Mouse (Mus musculus) ES-Bruce4 (cell line): ENCODE results near the gene Coro1c. TPM values are rescaled to one million over a fixed set of nuclear protein-coding genes. Genes with fewer than 3 reads are reported as not detected.
A peak's percentile ranks its signal among the peaks of the same experiment; 100 is the strongest.

ENCODE experiments used
- H3K27ac ChIP-seq: 2 replicates; pipeline ENCODE4 v1.5.1; 2012; ENCODE audit warnings: low read length, inconsistent platforms; ENCODE audit not compliant: insufficient read depth
- H3K27me3 ChIP-seq: 2 replicates; pipeline ENCODE4 v1.6.1; 2012; ENCODE audit warnings: mild to moderate bottlenecking, low read length, inconsistent platforms; ENCODE audit not compliant: control insufficient read depth, poor library complexity, insufficient read depth, severe bottlenecking
- H3K36me3 ChIP-seq: 2 replicates; pipeline ENCODE4 v1.6.1; 2012; ENCODE audit warnings: inconsistent platforms, mild to moderate bottlenecking, low read length, moderate library complexity; ENCODE audit not compliant: control insufficient read depth, poor library complexity, insufficient read depth, severe bottlenecking
- H3K4me1 ChIP-seq: one replicate; pipeline ENCODE4 v1.8.1; 2011; ENCODE audit warnings: low read length; ENCODE audit not compliant: control insufficient read depth, insufficient read depth
- H3K4me3 ChIP-seq: 2 replicates; pipeline ENCODE4 v1.5.1; 2011; ENCODE audit warnings: low read depth, mild to moderate bottlenecking, low read length
- H3K9ac ChIP-seq: 2 replicates; pipeline ENCODE4 v1.6.1; 2012; ENCODE audit warnings: low read depth, mild to moderate bottlenecking, inconsistent platforms; ENCODE audit not compliant: poor library complexity, severe bottlenecking
- H3K9me3 ChIP-seq: replicated peaks from 2 replicates; pipeline ENCODE4 v1.6.1; 2012; ENCODE audit warnings: mild to moderate bottlenecking, low read length, inconsistent platforms; ENCODE audit not compliant: control insufficient read depth, poor library complexity, insufficient read depth, severe bottlenecking
- CTCF ChIP-seq: IDR thresholded peaks from one replicate; pipeline ENCODE4 v1.8.1; 2011; ENCODE audit warnings: low read depth, low read length
- EP300 ChIP-seq: IDR thresholded peaks from 2 replicates; pipeline ENCODE4 v1.6.1; 2011; ENCODE audit warnings: low read depth, low read length; ENCODE audit not compliant: insufficient read depth
- POLR2A ChIP-seq: IDR thresholded peaks from one replicate; pipeline ENCODE4 v1.8.1; 2011; ENCODE audit warnings: low read length; ENCODE audit not compliant: insufficient read depth
- polyA plus RNA-seq: library from polyadenylated mRNA; stranded (reverse); fragments of >200 nt; gene quantifications from 2 replicates; pipeline ENCODE4 v1.2.4, GENCODE M21; 2011; ENCODE audit warnings: low read depth; ENCODE audit not compliant: missing spikeins, insufficient read depth, insufficient read length

Gene Coro1c
- polyA plus RNA-seq, 1 experiment, result 174 TPM

GRCm38 (mm10) chr5:113841243-113842225 lies 67.0 kb downstream of the Coro1c start:
- no peaks in the 10 kb centered on the region for H3K9me3 ChIP-seq
- peak overlapping the region; percentile 40; the same call in 1 of the 2 replicates for H3K9ac ChIP-seq
- H3K27me3 ChIP-seq, result no peaks in the 10 kb centered on the region
- H3K27ac ChIP-seq, result peak overlapping the region; percentile 71
- H3K4me3 ChIP-seq, result peak overlapping the region; percentile 2; the same call in 1 of the 2 replicates
- H3K36me3 ChIP-seq, result peaks cover 5% of the 10 kb centered on the region; the same call in 1 of the 2 replicates
- TF ChIP-seq CTCF (no peak), POLR2A (no peak), EP300 (peak; percentile 94)
- no peaks in the 10 kb centered on the region for H3K4me1 ChIP-seq

DNA sequence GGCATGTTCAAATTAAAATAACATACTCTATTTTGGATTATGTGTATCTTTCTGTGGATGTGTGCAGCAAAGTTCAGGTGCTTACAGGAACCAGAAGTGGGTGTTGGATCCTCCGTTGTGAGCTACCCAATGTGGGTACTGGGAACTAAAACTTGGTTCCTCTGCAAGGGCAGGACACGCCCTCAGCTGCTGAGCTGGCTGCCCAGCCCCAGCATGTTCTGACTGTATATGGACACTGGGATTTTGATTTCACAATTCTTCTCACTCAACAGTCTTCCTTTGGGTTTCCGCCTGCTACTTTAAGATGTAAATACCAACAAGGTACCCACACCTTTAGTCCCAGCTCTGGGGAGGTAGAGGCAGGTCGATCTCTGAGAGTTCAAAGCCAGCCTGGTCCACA lies 68.1 kb downstream of the Coro1c start:
- Histone ChIP-seq H3K4me1 (no peaks in the 10 kb centered on the region), H3K9me3 (no peaks in the 10 kb centered on the region), H3K4me3 (no peak overlapping the region), H3K27ac (0 out of 2 replicates have a peak overlapping the region, but pooled peaks have one; percentile 22), H3K9ac (no peak overlapping the region), H3K36me3 (no peaks in the 10 kb centered on the region), H3K27me3 (no peaks in the 10 kb centered on the region)
- no peak for TF ChIP-seq EP300

GRCm38 (mm10) chr5:113836961-113837360 lies 71.6 kb downstream of the Coro1c start:
- TF ChIP-seq CTCF (no peak), POLR2A (no peak), EP300 (no peak)
- Histone ChIP-seq H3K4me1 (no peaks in the 10 kb centered on the region), H3K4me3 (no peak overlapping the region), H3K9ac (no peak overlapping the region), H3K27ac (no peak overlapping the region), H3K9me3 (no peaks in the 10 kb centered on the region), H3K36me3 (no peaks in the 10 kb centered on the region), H3K27me3 (no peaks in the 10 kb centered on the region)

GRCm38 (mm10) chr5:113833316-113833947 lies 75.1 kb downstream of the Coro1c start:
- Histone ChIP-seq H3K9ac (no peak overlapping the region), H3K4me3 (no peak overlapping the region), H3K27ac (no peak overlapping the region), H3K9me3 (no peaks in the 10 kb centered on the region), H3K27me3 (no peaks in the 10 kb centered on the region), H3K4me1 (no peaks in the 10 kb centered on the region), H3K36me3 (no peaks in the 10 kb centered on the region)
- no peak for TF ChIP-seq CTCF

- Histone ChIP-seq H3K4me3 (peak within 1 kb of the TSS; percentile 14), H3K9me3 (no peaks in the 10 kb centered on the region), H3K27me3 (no peaks in the 10 kb centered on the region), H3K36me3 (no peaks in the 10 kb centered on the region), H3K9ac (no peak within 1 kb of the TSS), H3K4me1 (no peaks in the 10 kb centered on the region), H3K27ac (no peak within 1 kb of the TSS)
- TF ChIP-seq EP300 (0 out of 2 replicates have a peak, but pooled peaks have one; percentile 45), POLR2A (no peak)
Measured at GRCm38 (mm10) chr5:113832490-113832901, 76.1 kb downstream of the Coro1c start, which contains the start of gene Selplg. Gene Selplg, minus strand, starts transcription at chr5:113832644.

GRCm38 (mm10) chr5:113831741-113832140 lies 76.8 kb downstream of the Coro1c start:
- no peaks in the 10 kb centered on the region for H3K36me3 ChIP-seq
- no peaks in the 10 kb centered on the region for H3K9me3 ChIP-seq
- no peak overlapping the region for H3K4me3 ChIP-seq
- H3K9ac ChIP-seq, result no peak overlapping the region
- H3K27me3 ChIP-seq, result no peaks in the 10 kb centered on the region
- no peaks in the 10 kb centered on the region for H3K4me1 ChIP-seq
- H3K27ac ChIP-seq, result no peak overlapping the region
- TF ChIP-seq EP300 (no peak), POLR2A (no peak), CTCF (no peak)
